Mouse (Mus musculus) kidney, postnatal 0 days (tissue): ENCODE data around the gene Akap9. TPM values are rescaled to one million over a fixed set of nuclear protein-coding genes. Genes with fewer than 3 reads are reported as not detected.
A peak's percentile ranks its signal among the peaks of the same experiment; 100 is the strongest.
"Not testable (repeated sequence)": the region's sequence is repeated elsewhere in the genome, so short reads cannot be mapped to it uniquely, and the experiment has no call there.

Source experiments
- ATAC-seq: fragments of 200-750 bp; cut with Nextera tagmentation; replicated peaks from 2 replicates; pipeline ENCODE4 v1.8.0; 2017; ENCODE audit warnings: low read depth, moderate number of reproducible peaks, moderate TSS enrichment, moderate library complexity; ENCODE audit not compliant: low FRiP score
- DNase-seq: peaks from one replicate; pipeline ENCODE4 v3.0.0-alpha.2; 2016; ENCODE audit warnings: low spot score
- H3K27ac ChIP-seq: fragments of 300-500 bp; sonication (generic); 2 replicates; pipeline ENCODE4 v1.5.1; 2014; ENCODE audit warnings: mild to moderate bottlenecking
- H3K27me3 ChIP-seq: fragments of 300-500 bp; sonication (generic); 2 replicates; pipeline ENCODE4 v1.6.1; 2014; ENCODE audit warnings: low read length, mixed read lengths; ENCODE audit not compliant: insufficient read depth
- H3K36me3 ChIP-seq: fragments of 300-500 bp; sonication (generic); 2 replicates; pipeline ENCODE4 v1.6.1; 2014; ENCODE audit warnings: low read length, mixed read lengths; ENCODE audit not compliant: insufficient read depth
- H3K4me1 ChIP-seq: fragments of 300-500 bp; sonication (generic); replicated peaks from 2 replicates; pipeline ENCODE4 v1.6.1; 2014; ENCODE audit warnings: antibody characterized with exemption, low read length, mixed read lengths; ENCODE audit not compliant: insufficient read depth
- H3K4me2 ChIP-seq: fragments of 300-500 bp; sonication (generic); 2 replicates; pipeline ENCODE4 v1.6.1; 2014; ENCODE audit warnings: mild to moderate bottlenecking, low read length, moderate library complexity, mixed read lengths
- H3K4me3 ChIP-seq: fragments of 300-500 bp; sonication (generic); replicated peaks from 2 replicates; pipeline ENCODE4 v1.5.1; 2014; ENCODE audit warnings: low read depth, low read length
- H3K9ac ChIP-seq: fragments of 300-500 bp; sonication (generic); 2 replicates; pipeline ENCODE4 v1.6.1; 2014; ENCODE audit warnings: low read depth, low read length
- H3K9me3 ChIP-seq: fragments of 300-500 bp; sonication (generic); replicated peaks from 2 replicates; pipeline ENCODE4 v1.6.1; 2016; ENCODE audit warnings: low read length, inconsistent platforms, mixed read lengths
- CTCF ChIP-seq: IDR thresholded peaks from 2 replicates; pipeline ENCODE4 v1.5.1; 2016; ENCODE audit warnings: antibody characterized with exemption, low read depth, mild to moderate bottlenecking, moderate library complexity
- WGBS: fragments of 180-500 bp; shearing (Covaris S2); extraction: QIAGEN DNeasy Blood & Tissue Kit; methylation state at CpG from one replicate; pipeline ENCODE4 v1.1.7; 2014; 5-methylcytosine and 5-hydroxymethylcytosine counted together
- polyA plus RNA-seq: library from polyadenylated mRNA; unstranded; fragments of >200 nt; fragmentation: Nextera tagmentation; extraction: Ambion mirVana; gene quantifications from 2 replicates; pipeline ENCODE4 v1.2.1, GENCODE M21; 2015

The Akap9 gene
- polyA plus RNA-seq, result 110 and 129 TPM in 2 replicates

- WGBS, result under 1% methylated on average over 59 of the region's 82 CpGs
- Histone ChIP-seq H3K9ac (peak within 1 kb of the TSS; percentile 95), H3K9me3 (no peaks in the 10 kb centered on the region), H3K4me2 (peak within 1 kb of the TSS; percentile 74), H3K27ac (peak within 1 kb of the TSS; percentile 95), H3K4me1 (0 out of 2 replicates have a peak, but pooled peaks cover 7% of the 10 kb centered on the region), H3K27me3 (no peaks in the 10 kb centered on the region), H3K4me3 (peak within 1 kb of the TSS; percentile 87), H3K36me3 (no peaks in the 10 kb centered on the region)
- no peak for TF ChIP-seq CTCF
- DNase-seq, result peak; percentile 63
- peak; percentile 89 for ATAC-seq
These were observed at the start of gene Akap9 for GRCm38 (mm10) chr5:3927801-3928689. Gene Akap9 (plus strand): TSS chr5:3928054.

GRCm38 (mm10) chr5:3886862-3887261 lies 41.0 kb upstream of the Akap9 start:
- H3K27me3 ChIP-seq, H3K27ac ChIP-seq, H3K4me3 ChIP-seq, H3K36me3 ChIP-seq, H3K4me1 ChIP-seq, ATAC-seq, DNase-seq, H3K9me3 ChIP-seq, H3K9ac ChIP-seq, H3K4me2 ChIP-seq: not testable (repeated sequence)
- 89% methylated on average over 7 of the region's 7 CpGs for WGBS

GRCm38 (mm10) chr5:3889201-3889600 lies 38.7 kb upstream of the Akap9 start:
- peak; percentile 21; the same call in 1 of the 2 replicates for TF ChIP-seq CTCF
- Histone ChIP-seq H3K36me3 (no peaks in the 10 kb centered on the region), H3K4me3 (no peak overlapping the region), H3K9me3 (no peaks in the 10 kb centered on the region), H3K4me2 (no peak overlapping the region), H3K27me3 (no peaks in the 10 kb centered on the region), H3K27ac (no peak overlapping the region), H3K4me1 (no peaks in the 10 kb centered on the region), H3K9ac (no peak overlapping the region)
- ATAC-seq (no peak), DNase-seq (no peak)

- not testable (repeated sequence) for H3K27ac ChIP-seq, DNase-seq, H3K36me3 ChIP-seq, H3K27me3 ChIP-seq, H3K9me3 ChIP-seq, H3K4me1 ChIP-seq
- 0% methylated on average over 7 of the region's 47 CpGs for WGBS
- peak within 1 kb of the TSS; percentile 41 for H3K4me3 ChIP-seq
- peak within 1 kb of the TSS; percentile 47; the same call in 1 of the 2 replicates for H3K9ac ChIP-seq
- ATAC-seq, result peak; percentile 99
- H3K4me2 ChIP-seq, result peak within 1 kb of the TSS; percentile 68
These were observed 34.2 kb upstream of the Akap9 start, which contains the start of gene Mterf1a for GRCm38 (mm10) chr5:3893459-3894293. Gene Mterf1a (minus strand): TSS chr5:3893933.

GRCm38 (mm10) chr5:3894294-3894619 lies 33.6 kb upstream of the Akap9 start:
- WGBS, result 96% methylated on average over 4 of the region's 4 CpGs
- not testable (repeated sequence) for H3K27me3 ChIP-seq, H3K9me3 ChIP-seq, DNase-seq, H3K4me1 ChIP-seq, H3K27ac ChIP-seq, ATAC-seq, H3K9ac ChIP-seq, H3K4me2 ChIP-seq, H3K36me3 ChIP-seq, H3K4me3 ChIP-seq

- no peak overlapping the region for H3K4me2 ChIP-seq
- WGBS, result 59% methylated on average over 2 of the region's 2 CpGs
These were observed 22.4 kb upstream of the Akap9 start for GRCm38 (mm10) chr5:3905471-3905870.

More at GRCm38 (mm10) chr5:3905471-3905870, 22.4 kb upstream of the Akap9 start:
- Histone ChIP-seq H3K27ac (no peak overlapping the region), H3K36me3 (no peaks in the 10 kb centered on the region), H3K9ac (no peak overlapping the region), H3K4me1 (no peaks in the 10 kb centered on the region), H3K4me3 (no peak overlapping the region), H3K9me3 (no peaks in the 10 kb centered on the region), H3K27me3 (no peaks in the 10 kb centered on the region)
- DNase-seq, result no peak
- no peak for TF ChIP-seq CTCF
- no peak for ATAC-seq
